Mouse (Mus musculus) thymus, adult 18-20 months (tissue): ENCODE data around the gene Dnajb1.

Experiments used
- DNase-seq, 2 experiments: peaks; one replicate each; pipeline ENCODE4 v3.0.0; 2022; ENCODE audit warnings: mixed read lengths in 2 of 2

Dnajb1 gene

GRCm38 (mm10) chr8:83616625-83617024 is 8.6 kb downstream of the Dnajb1 start:
- no peak for DNase-seq

- no peak for DNase-seq
Observed at GRCm38 (mm10) chr8:83617111-83617510, 9.1 kb downstream of the Dnajb1 start.

GRCm38 (mm10) chr8:83618566-83618965 is 10.6 kb downstream of the Dnajb1 start:
- no peak for DNase-seq

- DNase-seq: peak; percentile 41 to 56
Observed at GRCm38 (mm10) chr8:83619568-83620285, 11.7 kb downstream of the Dnajb1 start.

GRCm38 (mm10) chr8:83621691-83622388 is 13.8 kb downstream of the Dnajb1 start:
- no peak for DNase-seq

- peak; percentile 73 to 83 for DNase-seq
Observed at GRCm38 (mm10) chr8:83622389-83622989, 14.5 kb downstream of the Dnajb1 start.

GRCm38 (mm10) chr8:83623549-83623948 is 15.6 kb downstream of the Dnajb1 start:
- DNase-seq: no peak

GRCm38 (mm10) chr8:83624739-83625138 is 16.7 kb downstream of the Dnajb1 start:
- DNase-seq: no peak

GRCm38 (mm10) chr8:83625676-83626299 is 17.8 kb downstream of the Dnajb1 start:
- no peak for DNase-seq

GRCm38 (mm10) chr8:83632083-83632707 is 24.2 kb downstream of the Dnajb1 start:
- DNase-seq: no peak

- DNase-seq: no peak
Observed at GRCm38 (mm10) chr8:83638856-83639255, 30.9 kb downstream of the Dnajb1 start.

- no peak for DNase-seq
Observed at GRCm38 (mm10) chr8:83639649-83640048, 31.7 kb downstream of the Dnajb1 start.

- no peak for DNase-seq
Observed at GRCm38 (mm10) chr8:83647511-83647910, 39.5 kb downstream of the Dnajb1 start.

- DNase-seq: no peak
Observed at GRCm38 (mm10) chr8:83648031-83648430, 40.0 kb downstream of the Dnajb1 start.

- DNase-seq: no peak
Observed at GRCm38 (mm10) chr8:83649699-83650098, 41.7 kb downstream of the Dnajb1 start.

- peak; percentile 94 to 95 for DNase-seq
Observed at GRCm38 (mm10) chr8:83652030-83652743, 44.2 kb downstream of the Dnajb1 start, which contains the start of gene Gipc1. TSS of gene Gipc1 (plus strand) at chr8:83652677.

- DNase-seq: peak in 1 of 2 experiments; percentile 38
Observed at GRCm38 (mm10) chr8:83652744-83653661, 45.0 kb downstream of the Dnajb1 start.

GRCm38 (mm10) chr8:83653662-83654017 is 45.6 kb downstream of the Dnajb1 start:
- DNase-seq: no peak

- DNase-seq: no peak
Observed at GRCm38 (mm10) chr8:83654725-83655124, 46.7 kb downstream of the Dnajb1 start.

GRCm38 (mm10) chr8:83656043-83656442 is 48.0 kb downstream of the Dnajb1 start:
- DNase-seq: no peak
